Mouse (Mus musculus): ENCODE measurements around the gene Pcyt2. TPM values are rescaled to one million over a fixed set of nuclear protein-coding genes. Genes with fewer than 3 reads are reported as not detected.

Gene Pcyt2
- 148 and 181 TPM in 2 replicates for polyA plus RNA-seq (2014; fragmentation: Nextera tagmentation; extraction: Ambion mirVana)

DNA sequence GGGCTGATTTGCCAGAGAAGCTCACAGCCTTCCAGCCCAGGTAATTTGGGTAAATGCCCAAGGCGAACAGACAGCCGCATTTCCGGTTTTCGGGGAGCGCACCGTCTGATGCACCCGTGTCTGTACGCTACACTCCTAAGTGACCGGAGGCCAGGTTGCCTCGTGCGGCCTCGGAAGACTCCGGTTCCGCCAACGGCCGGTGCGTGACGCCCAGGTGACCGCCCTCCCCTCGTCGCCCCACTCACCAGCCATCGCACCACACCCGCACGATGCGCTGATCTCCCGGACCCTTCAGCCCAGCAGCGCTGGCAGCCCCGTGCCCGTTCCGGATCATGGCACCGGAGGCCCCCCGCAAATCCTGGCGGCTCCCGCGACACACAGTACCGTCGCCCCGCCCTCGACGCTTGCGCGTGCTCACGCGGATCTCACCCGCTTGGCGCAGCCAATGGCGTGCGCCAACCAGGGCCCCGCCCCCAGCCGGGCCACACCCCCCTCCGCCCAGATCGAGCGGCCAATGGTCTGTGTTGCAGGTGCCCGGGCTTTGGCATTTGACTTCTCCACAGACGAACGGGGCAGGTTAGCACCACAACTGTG lies at the start of gene Pcyt2:
Gene Pcyt2, minus strand, starts transcription at position 418 of the 594 bp plus-strand sequence.
- no peaks in the 10 kb centered on the region for H3K27me3 ChIP-seq (ENCODE audit: control insufficient read depth, insufficient read depth, low read length)
- H3K9me3 ChIP-seq (ENCODE audit: control insufficient read depth, low read length): no peaks in the 10 kb centered on the region
- peak within 1 kb of the TSS; percentile 72 for H3K4me2 ChIP-seq (ENCODE audit: low read length)
- peaks cover 65% of the 10 kb centered on the region for H3K36me3 ChIP-seq (ENCODE audit: control insufficient read depth, insufficient read depth, low read length)
- ATAC-seq (ENCODE audit: low FRiP score, low TSS enrichment) (peak; percentile 94), DNase-seq (peak; percentile 97)
- H3K4me3 ChIP-seq (replicated peaks; ENCODE audit: low read depth, low read length): peak within 1 kb of the TSS; percentile 62
- under 1% methylated on average over 56 of the region's 56 CpGs for WGBS
- H3K9ac ChIP-seq (replicated peaks; ENCODE audit: low read length): peak within 1 kb of the TSS; percentile 75
- H3K4me1 ChIP-seq (ENCODE audit: control insufficient read depth, insufficient read depth, low read length): peaks cover 7% of the 10 kb centered on the region
- H3K27ac ChIP-seq (replicated peaks; ENCODE audit: low read depth, low read length): peak within 1 kb of the TSS; percentile 83

DNA sequence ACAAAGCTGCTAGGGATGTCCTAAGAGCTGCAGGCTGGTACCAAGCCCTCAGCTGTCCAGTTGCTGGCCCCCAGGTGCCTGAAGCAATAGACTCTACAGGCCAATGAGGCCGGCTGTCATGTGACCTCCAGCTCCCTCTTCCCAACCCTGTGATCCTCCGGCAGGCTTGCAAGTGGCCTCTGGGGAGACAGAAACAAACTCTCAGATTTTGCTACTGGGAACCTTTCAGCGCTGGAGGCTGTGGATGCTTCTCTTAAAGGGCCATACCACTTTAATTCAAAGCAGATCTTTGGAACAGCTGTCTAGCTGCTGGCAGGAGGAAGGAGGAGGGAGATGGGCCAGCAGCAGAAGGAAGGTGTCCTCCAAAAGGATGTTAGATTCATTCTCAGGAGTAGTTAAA lies 48.9 kb upstream of the Pcyt2 start:
- Histone ChIP-seq H3K9ac (replicated peaks; ENCODE audit: low read length) (0 out of 2 replicates have a peak overlapping the region, but pooled peaks have one; percentile 20), H3K4me2 (ENCODE audit: low read length) (no peak overlapping the region), H3K36me3 (ENCODE audit: control insufficient read depth, insufficient read depth, low read length) (no peaks in the 10 kb centered on the region), H3K27ac (replicated peaks; ENCODE audit: low read depth, low read length) (no peak overlapping the region), H3K4me1 (ENCODE audit: control insufficient read depth, insufficient read depth, low read length) (no peaks in the 10 kb centered on the region), H3K4me3 (replicated peaks; ENCODE audit: low read depth, low read length) (no peak overlapping the region), H3K27me3 (ENCODE audit: control insufficient read depth, insufficient read depth, low read length) (peaks cover 15% of the 10 kb centered on the region), H3K9me3 (ENCODE audit: control insufficient read depth, low read length) (no peaks in the 10 kb centered on the region)
- ATAC-seq (ENCODE audit: low FRiP score, low TSS enrichment) (no peak), DNase-seq (peak; percentile 18)
- 10% methylated on average over 3 of the region's 3 CpGs for WGBS

DNA sequence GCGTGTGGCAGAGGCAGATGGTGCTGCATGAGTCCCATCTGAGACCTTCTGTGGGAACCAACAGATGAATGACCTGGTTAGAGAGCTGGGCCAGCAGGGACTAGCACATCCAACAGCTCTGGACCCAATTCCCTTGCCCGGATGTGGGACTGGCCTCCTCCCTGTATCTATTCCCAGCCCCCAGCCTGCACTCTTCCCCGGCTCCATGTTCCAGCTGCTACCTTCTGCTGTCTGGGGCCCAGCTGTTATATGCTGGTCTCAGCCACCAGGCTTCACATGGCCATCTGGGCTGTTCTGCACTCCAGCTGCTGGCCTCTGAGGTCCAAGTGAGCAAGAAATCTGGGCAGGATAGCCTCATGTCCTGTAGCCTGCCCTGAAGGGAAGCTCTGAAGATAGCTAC lies 47.7 kb upstream of the Pcyt2 start:
- Histone ChIP-seq H3K4me1 (ENCODE audit: control insufficient read depth, insufficient read depth, low read length) (peaks cover 8% of the 10 kb centered on the region; the same call in 1 of the 2 replicates), H3K4me2 (ENCODE audit: low read length) (no peak overlapping the region), H3K27me3 (ENCODE audit: control insufficient read depth, insufficient read depth, low read length) (peaks cover 27% of the 10 kb centered on the region), H3K9me3 (ENCODE audit: control insufficient read depth, low read length) (no peaks in the 10 kb centered on the region), H3K27ac (replicated peaks; ENCODE audit: low read depth, low read length) (no peak overlapping the region), H3K4me3 (replicated peaks; ENCODE audit: low read depth, low read length) (no peak overlapping the region), H3K9ac (replicated peaks; ENCODE audit: low read length) (no peak overlapping the region), H3K36me3 (ENCODE audit: control insufficient read depth, insufficient read depth, low read length) (no peaks in the 10 kb centered on the region)
- no peak for DNase-seq
- ATAC-seq (ENCODE audit: low FRiP score, low TSS enrichment): no peak
- 70% methylated on average over 3 of the region's 3 CpGs for WGBS

DNA sequence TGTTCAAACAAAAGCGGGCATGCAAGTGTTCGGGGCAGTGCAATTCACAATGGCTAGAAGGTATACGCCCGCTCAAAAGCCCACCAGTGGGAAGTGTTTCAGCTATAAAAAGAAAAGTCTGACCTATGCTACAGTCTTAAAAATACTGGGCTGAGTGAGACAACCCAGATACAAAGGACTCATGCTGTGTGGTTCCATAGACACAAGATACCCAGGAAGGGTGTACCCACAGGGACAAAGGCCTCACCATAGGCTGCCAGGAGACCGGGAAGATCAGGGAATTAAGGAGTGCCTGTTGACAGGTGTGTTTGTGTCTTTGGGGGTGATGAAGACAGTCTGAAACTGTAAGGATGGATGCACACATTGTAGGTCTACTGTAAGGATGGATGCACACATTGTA lies 46.0 kb upstream of the Pcyt2 start:
- WGBS: 48% methylated on average over 5 of the region's 5 CpGs
- Histone ChIP-seq H3K4me3 (replicated peaks; ENCODE audit: low read depth, low read length) (no peak overlapping the region), H3K4me2 (ENCODE audit: low read length) (no peak overlapping the region), H3K36me3 (ENCODE audit: control insufficient read depth, insufficient read depth, low read length) (no peaks in the 10 kb centered on the region), H3K27ac (replicated peaks; ENCODE audit: low read depth, low read length) (no peak overlapping the region), H3K9me3 (ENCODE audit: control insufficient read depth, low read length) (no peaks in the 10 kb centered on the region), H3K27me3 (ENCODE audit: control insufficient read depth, insufficient read depth, low read length) (peaks cover 44% of the 10 kb centered on the region), H3K4me1 (ENCODE audit: control insufficient read depth, insufficient read depth, low read length) (peaks cover 11% of the 10 kb centered on the region; the same call in 1 of the 2 replicates), H3K9ac (replicated peaks; ENCODE audit: low read length) (no peak overlapping the region)
- no peak for ATAC-seq (ENCODE audit: low FRiP score, low TSS enrichment)
- DNase-seq: no peak

DNA sequence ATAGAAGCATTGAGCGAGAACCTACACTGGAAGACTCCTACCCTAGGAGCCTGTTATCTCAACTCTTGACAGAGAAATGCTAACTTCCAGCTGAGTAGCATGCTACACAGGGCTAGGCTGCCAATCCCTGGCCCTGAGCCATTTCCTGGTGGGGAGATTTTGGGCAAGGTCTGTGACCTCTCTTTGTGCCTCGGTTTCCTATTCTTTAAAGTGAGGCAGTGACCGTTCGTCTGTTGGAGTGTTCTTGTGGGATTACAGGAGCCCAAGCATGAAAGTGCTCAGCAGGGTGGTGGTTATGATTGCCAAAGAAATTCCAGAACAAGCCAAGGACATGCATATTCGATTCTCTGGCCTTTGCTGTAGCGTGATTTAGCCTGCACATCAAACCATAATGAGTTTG lies 45.0 kb upstream of the Pcyt2 start:
- WGBS: 20% methylated on average over 6 of the region's 6 CpGs

DNA sequence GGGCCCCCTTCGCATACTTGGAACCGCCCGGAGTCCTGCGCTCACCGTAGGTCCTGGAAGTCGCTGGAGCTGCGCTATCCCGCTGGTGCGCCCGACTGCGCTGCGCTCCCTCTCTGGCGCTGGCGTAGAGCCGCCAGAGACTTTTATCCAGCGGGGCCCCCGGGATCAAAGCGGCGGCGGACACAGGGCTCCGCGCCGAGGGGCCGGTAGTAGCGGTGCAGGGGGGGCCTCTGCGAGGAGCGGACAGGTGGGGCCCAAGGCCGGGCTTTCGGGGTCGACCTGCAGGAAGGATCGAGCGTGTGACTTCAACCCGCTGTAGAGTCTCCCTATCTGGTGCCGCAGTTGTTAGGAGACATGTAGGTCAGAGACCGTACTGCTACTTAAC lies 43.3 kb upstream of the Pcyt2 start, which contains the start of gene Notum:
Gene Notum, minus strand, starts transcription at position 100 of the 385 bp plus-strand sequence.
- no peak for ATAC-seq (ENCODE audit: low FRiP score, low TSS enrichment)
- Histone ChIP-seq H3K36me3 (ENCODE audit: control insufficient read depth, insufficient read depth, low read length) (no peaks in the 10 kb centered on the region), H3K27me3 (ENCODE audit: control insufficient read depth, insufficient read depth, low read length) (peaks cover 50% of the 10 kb centered on the region), H3K4me1 (ENCODE audit: control insufficient read depth, insufficient read depth, low read length) (peaks cover 11% of the 10 kb centered on the region; the same call in 1 of the 2 replicates), H3K9me3 (ENCODE audit: control insufficient read depth, low read length) (no peaks in the 10 kb centered on the region), H3K4me3 (replicated peaks; ENCODE audit: low read depth, low read length) (peak within 1 kb of the TSS; percentile 31), H3K27ac (replicated peaks; ENCODE audit: low read depth, low read length) (no peak within 1 kb of the TSS), H3K9ac (replicated peaks; ENCODE audit: low read length) (peak within 1 kb of the TSS; percentile 34; the same call in 1 of the 2 replicates), H3K4me2 (ENCODE audit: low read length) (peak within 1 kb of the TSS; percentile 57)
- DNase-seq: no peak
- WGBS: under 1% methylated on average over 35 of the region's 35 CpGs

More for the DNA sequence above, 45.0 kb upstream of the Pcyt2 start:
- DNase-seq: peak; percentile 6
- no peaks in the 10 kb centered on the region for H3K9me3 ChIP-seq (ENCODE audit: control insufficient read depth, low read length)
- H3K4me1 ChIP-seq (ENCODE audit: control insufficient read depth, insufficient read depth, low read length): peaks cover 11% of the 10 kb centered on the region; the same call in 1 of the 2 replicates
- no peaks in the 10 kb centered on the region for H3K36me3 ChIP-seq (ENCODE audit: control insufficient read depth, insufficient read depth, low read length)
- H3K9ac ChIP-seq (replicated peaks; ENCODE audit: low read length): no peak overlapping the region
- H3K27ac ChIP-seq (replicated peaks; ENCODE audit: low read depth, low read length): no peak overlapping the region
- H3K4me3 ChIP-seq (replicated peaks; ENCODE audit: low read depth, low read length): no peak overlapping the region
- H3K27me3 ChIP-seq (ENCODE audit: control insufficient read depth, insufficient read depth, low read length): peaks cover 50% of the 10 kb centered on the region
- ATAC-seq (ENCODE audit: low FRiP score, low TSS enrichment): no peak
- H3K4me2 ChIP-seq (ENCODE audit: low read length): no peak overlapping the region

DNA sequence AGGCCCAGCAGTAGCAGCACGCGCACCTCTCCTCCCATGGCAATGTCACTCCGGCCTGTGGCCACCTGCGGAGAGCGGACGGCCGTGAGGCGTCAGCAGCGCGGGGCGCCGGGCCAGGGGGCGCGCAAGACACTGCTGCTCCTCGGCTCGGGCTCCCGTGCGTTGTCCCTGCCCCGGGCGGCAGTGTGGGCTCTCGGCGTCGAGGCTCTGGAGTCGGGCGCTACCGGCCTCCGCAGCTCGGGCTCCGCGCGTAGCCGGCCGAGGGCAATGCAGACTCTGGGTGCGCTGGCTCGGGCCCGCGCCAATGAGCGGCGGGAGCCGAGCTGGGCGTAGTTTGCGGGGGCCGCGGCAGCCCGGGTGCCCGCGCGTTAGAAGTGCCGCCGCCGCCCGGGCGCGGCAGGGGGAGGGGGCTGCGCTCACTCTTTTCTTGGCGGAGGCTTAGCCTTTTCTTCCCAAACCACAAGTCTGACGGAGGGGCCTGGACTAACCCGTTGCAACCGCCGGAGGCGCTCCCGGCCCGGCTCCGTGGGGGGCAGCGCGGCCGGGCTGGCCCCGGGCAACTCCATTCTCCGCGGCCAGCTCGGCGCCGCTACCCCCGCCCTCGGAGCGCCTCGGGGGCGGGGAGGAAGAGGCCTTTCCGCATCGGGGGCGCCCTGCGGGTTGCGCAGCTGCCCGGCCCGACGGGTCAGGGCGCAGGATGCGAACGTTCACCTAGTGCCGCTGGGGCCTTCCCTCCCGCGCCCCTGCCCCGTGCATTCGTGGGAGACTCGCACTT lies 42.8 kb upstream of the Pcyt2 start:
- peak; percentile 61 for DNase-seq
- under 1% methylated on average over 93 of the region's 95 CpGs for WGBS
- peak overlapping the region; percentile 31 for H3K4me3 ChIP-seq (replicated peaks; ENCODE audit: low read depth, low read length)
- no peak for ATAC-seq (ENCODE audit: low FRiP score, low TSS enrichment)
- no peaks in the 10 kb centered on the region for H3K36me3 ChIP-seq (ENCODE audit: control insufficient read depth, insufficient read depth, low read length)
- H3K9ac ChIP-seq (replicated peaks; ENCODE audit: low read length): peak overlapping the region; percentile 34; the same call in 1 of the 2 replicates
- H3K27ac ChIP-seq (replicated peaks; ENCODE audit: low read depth, low read length): no peak overlapping the region
- no peaks in the 10 kb centered on the region for H3K9me3 ChIP-seq (ENCODE audit: control insufficient read depth, low read length)
- peaks cover 50% of the 10 kb centered on the region for H3K27me3 ChIP-seq (ENCODE audit: control insufficient read depth, insufficient read depth, low read length)
- H3K4me1 ChIP-seq (ENCODE audit: control insufficient read depth, insufficient read depth, low read length): peaks cover 11% of the 10 kb centered on the region; the same call in 1 of the 2 replicates
- H3K4me2 ChIP-seq (ENCODE audit: low read length): peak overlapping the region; percentile 57

DNA sequence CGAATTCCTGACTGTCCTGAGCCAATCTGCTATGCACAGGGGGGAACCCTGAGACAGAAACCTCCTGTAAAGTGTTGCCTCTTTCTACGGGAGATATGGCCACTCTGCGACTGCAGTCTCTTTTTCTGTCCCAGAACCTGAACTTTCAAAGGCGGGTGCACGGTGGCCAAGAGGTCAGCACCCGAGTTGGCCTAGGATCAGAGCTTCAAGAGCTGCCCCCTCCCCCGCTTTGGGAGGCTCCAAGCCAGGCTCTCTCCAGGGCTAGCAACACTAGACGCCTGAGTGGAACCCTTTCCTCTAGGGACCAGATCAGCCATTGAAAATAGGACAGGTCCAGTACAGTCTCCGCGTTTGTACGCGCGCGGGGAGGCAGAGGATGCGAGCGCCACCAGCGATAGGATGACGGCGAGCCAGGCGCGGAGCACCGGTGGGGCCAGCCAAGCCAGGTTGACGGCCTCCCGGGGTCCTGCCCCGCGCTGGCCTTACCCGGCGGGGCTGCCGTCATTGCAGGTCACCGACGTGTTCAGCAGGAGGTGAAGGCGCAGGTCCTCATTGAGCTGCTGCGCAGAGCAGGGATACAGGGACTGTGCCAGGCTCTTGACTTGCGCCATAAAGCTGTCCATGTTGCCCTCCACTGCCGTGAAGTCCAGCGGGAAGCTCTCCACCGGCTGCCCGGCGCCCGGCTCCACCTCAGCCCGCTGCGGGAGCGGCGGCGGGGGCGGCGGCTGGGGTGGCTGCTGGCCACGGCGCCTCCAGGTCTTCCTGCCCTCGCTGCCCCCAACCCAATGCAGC lies 42.0 kb upstream of the Pcyt2 start:
- H3K4me1 ChIP-seq (ENCODE audit: control insufficient read depth, insufficient read depth, low read length): peaks cover 11% of the 10 kb centered on the region; the same call in 1 of the 2 replicates
- peak overlapping the region; percentile 31 for H3K4me3 ChIP-seq (replicated peaks; ENCODE audit: low read depth, low read length)
- 2% methylated on average over 48 of the region's 50 CpGs for WGBS
- DNase-seq (peak; percentile 7), ATAC-seq (ENCODE audit: low FRiP score, low TSS enrichment) (no peak)
- H3K27ac ChIP-seq (replicated peaks; ENCODE audit: low read depth, low read length): no peak overlapping the region
- 0 out of 2 replicates have a peak overlapping the region, but pooled peaks have one; percentile 34 for H3K9ac ChIP-seq (replicated peaks; ENCODE audit: low read length)
- H3K36me3 ChIP-seq (ENCODE audit: control insufficient read depth, insufficient read depth, low read length): no peaks in the 10 kb centered on the region
- peaks cover 50% of the 10 kb centered on the region for H3K27me3 ChIP-seq (ENCODE audit: control insufficient read depth, insufficient read depth, low read length)
- no peaks in the 10 kb centered on the region for H3K9me3 ChIP-seq (ENCODE audit: control insufficient read depth, low read length)
- H3K4me2 ChIP-seq (ENCODE audit: low read length): peak overlapping the region; percentile 57
